Comparison of ENCODE assay signal across 9 mouse cellular contexts in genomic region chr6:106770046-106770445, GRCm38 (mm10). TPM values are rescaled to one million over a fixed set of nuclear protein-coding genes. Genes with fewer than 3 reads are reported as not detected.
DNase-seq lines count a peak whose midpoint lies in the region; ATAC-seq and TF ChIP-seq lines count a peak whose summit lies in the region.
"Had no signal": no experiment of that assay in that cellular context is flagged by ENCODE, and none has a peak within 500 bp of the region (broad histone marks: within the 10 kb centered on the region; RNA-seq: fewer than 3 reads in every experiment).

No protein-coding gene starts in this region.

- H3K9ac ChIP-seq in liver, embryonic 12.5 days, result peak overlapping the region; percentile 77

- TF ChIP-seq POLR2A in testis, adult 2 months (IDR thresholded peaks at IDR 0.05; ENCODE audit: control insufficient read depth, low read depth, low read length), result no peak

- no peak overlapping the region for H3K27ac ChIP-seq in gastrocnemius, adult 2 months
- H3K27ac ChIP-seq in testis, adult 2 months (ENCODE audit: control insufficient read depth, insufficient read depth, low read depth, low read length), result no peak overlapping the region
- peak overlapping the region; percentile 71; the same call in 1 of the 2 replicates for H3K27ac ChIP-seq in liver, embryonic 12.5 days

- TF ChIP-seq CTCF in gastrocnemius, adult 2 months (IDR thresholded peaks at IDR 0.05), result no peak
- TF ChIP-seq CTCF in testis, adult 2 months (IDR thresholded peaks at IDR 0.05; ENCODE audit: control insufficient read depth, insufficient read depth, insufficient replicate concordance, low read depth, low read length), result no peak

- peak overlapping the region; percentile 81 for H3K4me2 ChIP-seq in liver, embryonic 12.5 days

- ATAC-seq in liver, embryonic 12.5 days, result no peak

- no peaks in the 10 kb centered on the region for H3K4me1 ChIP-seq in testis, adult 2 months (ENCODE audit: control insufficient read depth, insufficient read depth, low read length)
- peaks cover 18% of the 10 kb centered on the region for H3K4me1 ChIP-seq in liver, embryonic 12.5 days

- no peak for DNase-seq in gastrocnemius, adult 2 months
- DNase-seq in gastrocnemius, postnatal 14 days, result no peak
- no peak for DNase-seq in testis, postnatal 14 days (ENCODE audit: low spot score)
- DNase-seq in telencephalon, adult 2 months (ENCODE audit: low read depth, low spot score), result peak; percentile 28
- no peak for DNase-seq in cerebellum, adult 9-10 months
- DNase-seq in layer of hippocampus, adult 9-10 months (ENCODE audit: low spot score), result no peak

- H3K9me3 ChIP-seq in liver, embryonic 12.5 days (replicated peaks), result no peaks in the 10 kb centered on the region

- H3K27me3 ChIP-seq in testis, adult 2 months (ENCODE audit: control insufficient read depth, insufficient read depth, low read length), result no peaks in the 10 kb centered on the region
- H3K27me3 ChIP-seq in liver, embryonic 12.5 days (replicated peaks), result no peaks in the 10 kb centered on the region; the same call in 1 of the 2 replicates

- 36% methylated on average over 4 of the region's 4 CpGs for WGBS in liver, embryonic 12.5 days (ENCODE audit: insufficient replicate concordance)

- peak overlapping the region; percentile 92 for H3K4me3 ChIP-seq in gastrocnemius, adult 2 months
- peak overlapping the region; percentile 98 for H3K4me3 ChIP-seq in testis, adult 2 months (ENCODE audit: control insufficient read depth, low read depth, low read length)
- peak overlapping the region; percentile 79 for H3K4me3 ChIP-seq in liver, embryonic 12.5 days

- intact Hi-C loops in gastrocnemius, adult 2 months (cut with DNase I), result no loop called here
- intact Hi-C loops in gastrocnemius, postnatal 14 days (cut with DNase I; ENCODE audit: low total_unique reads), result no loop called here

- no peaks in the 10 kb centered on the region for H3K36me3 ChIP-seq in testis, adult 2 months (ENCODE audit: control insufficient read depth, insufficient read depth, low read length)
- H3K36me3 ChIP-seq in liver, embryonic 12.5 days, result peaks cover 35% of the 10 kb centered on the region

RNA-seq across cellular contexts. Expression of gene Trnt1, which starts 1.1 kb away (rescaled TPM):
- total RNA-seq in gastrocnemius, adult 2 months (2021), result 10 to 100 TPM; 20.2 to 22.2 TPM
- total RNA-seq in gastrocnemius, postnatal 14 days (2021), result 10 to 100 TPM; 22.8 to 28.0 TPM
- 17.3 and 19.1 TPM in 2 replicates for polyA plus RNA-seq in testis, adult 2 months (2012; rRNA removed)
- 57.4 and 59.2 TPM in 2 replicates for polyA plus RNA-seq in liver, embryonic 12.5 days (2016; fragmentation: Nextera tagmentation; extraction: Ambion mirVana)

RNA-seq across cellular contexts. Expression of gene Il5ra, which starts 21.2 kb away (rescaled TPM):
- not detected for total RNA-seq in gastrocnemius, adult 2 months (2021)
- not detected for total RNA-seq in gastrocnemius, postnatal 14 days (2021)
- polyA plus RNA-seq in testis, adult 2 months (2012; rRNA removed), result 0.22 and 0.24 TPM in 2 replicates
- 0.20 and 0.25 TPM in 2 replicates for polyA plus RNA-seq in liver, embryonic 12.5 days (2016; fragmentation: Nextera tagmentation; extraction: Ambion mirVana)
- total RNA-seq: left cerebral cortex, postnatal 14 days had no signal

RNA-seq across cellular contexts. Expression of gene Crbn, which starts 29.8 kb away (rescaled TPM):
- total RNA-seq in gastrocnemius, adult 2 months (2021), result 10 to 100 TPM; 50.6 to 60.7 TPM
- total RNA-seq in gastrocnemius, postnatal 14 days (2021), result 10 to 100 TPM; 28.4 to 33.6 TPM
- polyA plus RNA-seq in testis, adult 2 months (2012; rRNA removed), result 25.1 and 25.4 TPM in 2 replicates
- polyA plus RNA-seq in liver, embryonic 12.5 days (2016; fragmentation: Nextera tagmentation; extraction: Ambion mirVana), result 22.9 and 23.5 TPM in 2 replicates
